Mouse (Mus musculus) gastrocnemius, postnatal 10 days (tissue): ENCODE measurements around the gene Fstl5. TPM values are rescaled to one million over a fixed set of nuclear protein-coding genes. Genes with fewer than 3 reads are reported as not detected.
"Not testable (repeated sequence)": the region's sequence is repeated elsewhere in the genome, so short reads cannot be mapped to it uniquely, and the experiment has no call there.

Experiments
- DNase-seq: peaks from one replicate; pipeline ENCODE4 v3.0.0; 2021; ENCODE audit warnings: mixed read lengths
- long read RNA-seq, 2 experiments: library from polyadenylated mRNA; stranded (forward); transcript quantifications; one replicate each; pipeline ENCODE4 v2.0.0; 2021
- total RNA-seq, 2 experiments: library from RNA; stranded (reverse); gene quantifications; 2 replicates each; pipeline ENCODE4 v1.2.3; 2021

The Fstl5 gene
- total RNA-seq: under 1 TPM in 1 of 2 experiments, not detected in 1; 0.05 TPM
- long read RNA-seq, experiment 1: 0 reads
- long read RNA-seq, experiment 2: 0 reads

DNA sequence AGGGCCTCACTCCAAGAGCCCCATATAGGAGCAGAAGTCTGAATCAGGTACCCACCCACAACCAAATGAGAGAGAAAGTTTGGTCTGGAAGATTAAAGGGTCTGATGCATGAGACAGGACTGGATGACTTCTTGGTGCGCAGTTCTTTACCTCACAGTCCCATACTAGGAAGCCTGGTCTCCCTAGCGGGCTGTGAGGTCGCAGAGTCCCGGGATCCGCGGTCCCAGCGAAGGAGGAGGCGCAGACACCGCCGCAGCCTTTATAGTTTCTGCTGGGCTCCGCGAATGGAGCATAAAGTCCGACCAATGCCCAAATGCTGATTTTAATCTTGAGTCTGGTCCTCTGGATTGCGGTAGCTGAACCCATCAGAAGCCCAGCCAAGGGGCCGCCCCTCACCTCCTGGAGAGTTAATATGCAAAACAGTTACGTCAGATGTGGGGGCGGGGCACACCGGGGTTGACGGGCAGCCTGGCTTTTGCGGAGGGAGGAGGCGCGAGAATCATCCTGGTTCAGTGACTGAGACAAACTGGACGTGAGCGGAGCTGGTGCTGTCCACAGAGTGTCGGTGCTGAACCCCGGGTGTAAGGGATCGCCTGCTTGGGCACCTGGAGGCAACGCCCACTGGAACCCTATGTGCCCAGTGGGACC lies at the start of gene Fstl5:
Gene Fstl5 (plus strand): TSS at position 211 of the 648 bp plus-strand sequence.
- DNase-seq: peak; percentile 34

- DNase-seq: no peak
These were observed 48.5 kb upstream of the Fstl5 start for GRCm38 (mm10) chr3:76025523-76025922.

- DNase-seq: no peak
These were observed 22.9 kb upstream of the Fstl5 start for GRCm38 (mm10) chr3:76051124-76051523.

DNA sequence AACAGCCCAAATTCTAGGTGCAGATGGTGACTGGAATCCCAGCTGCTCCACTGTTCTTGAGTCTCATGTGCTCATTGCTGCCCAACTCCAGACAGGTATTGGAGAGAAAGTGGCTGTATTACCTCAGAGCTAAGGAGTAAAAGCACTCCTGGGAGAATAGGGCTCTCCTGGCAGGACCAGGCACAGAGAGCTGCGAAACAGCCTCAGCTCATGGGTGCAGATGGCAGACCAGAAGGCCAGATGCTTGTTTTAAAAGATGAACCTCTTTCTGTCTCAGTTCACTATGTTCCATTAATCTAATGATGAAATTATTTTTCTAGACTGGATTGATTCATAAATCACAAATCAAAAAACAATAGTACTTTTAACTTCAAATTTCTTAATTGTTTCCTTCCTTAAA lies 12.1 kb upstream of the Fstl5 start:
- DNase-seq: no peak

DNA sequence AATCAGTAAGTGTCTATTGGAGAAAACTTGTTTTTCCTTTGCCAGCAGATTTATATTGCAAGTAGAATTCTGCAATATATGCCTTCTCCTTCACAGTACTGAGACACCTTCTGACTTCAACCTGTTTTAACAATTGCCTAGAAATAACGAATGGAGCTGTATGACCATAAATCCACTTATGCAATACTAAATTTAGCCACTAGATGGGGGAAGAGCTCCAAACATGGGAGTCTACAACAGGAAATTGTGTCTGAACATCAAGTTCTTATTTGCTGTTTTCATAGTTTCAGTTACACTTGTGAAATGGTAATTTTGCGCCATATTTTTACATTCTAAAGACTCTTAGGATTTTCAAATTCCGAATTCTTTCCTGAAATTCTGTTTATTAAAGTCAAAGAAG lies 6.2 kb upstream of the Fstl5 start:
- no peak for DNase-seq

- DNase-seq: no peak
These were observed 1.2 kb upstream of the Fstl5 start for GRCm38 (mm10) chr3:76072826-76073225.

DNA sequence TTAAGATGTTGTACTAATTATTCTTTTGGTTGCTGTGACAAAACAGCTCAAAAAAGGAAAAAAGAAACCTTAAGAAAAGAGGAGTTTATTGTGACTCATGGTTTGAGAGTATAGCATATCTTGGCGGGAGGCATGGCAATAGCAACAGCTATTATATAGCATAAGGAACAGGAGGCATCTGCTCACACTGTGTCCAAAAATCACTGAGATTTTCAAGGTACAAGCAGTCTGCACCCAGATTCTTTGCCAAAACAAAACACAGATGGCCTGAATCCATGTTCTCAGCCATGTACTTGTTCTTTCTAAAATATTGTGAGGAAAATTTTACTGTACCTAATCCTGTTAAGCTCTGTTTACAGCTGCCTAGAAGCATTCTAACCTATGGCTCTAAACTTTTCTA lies 66.4 kb downstream of the Fstl5 start:
- no peak for DNase-seq

- no peak for DNase-seq
These were observed 73.8 kb downstream of the Fstl5 start for GRCm38 (mm10) chr3:76147846-76148245.

DNA sequence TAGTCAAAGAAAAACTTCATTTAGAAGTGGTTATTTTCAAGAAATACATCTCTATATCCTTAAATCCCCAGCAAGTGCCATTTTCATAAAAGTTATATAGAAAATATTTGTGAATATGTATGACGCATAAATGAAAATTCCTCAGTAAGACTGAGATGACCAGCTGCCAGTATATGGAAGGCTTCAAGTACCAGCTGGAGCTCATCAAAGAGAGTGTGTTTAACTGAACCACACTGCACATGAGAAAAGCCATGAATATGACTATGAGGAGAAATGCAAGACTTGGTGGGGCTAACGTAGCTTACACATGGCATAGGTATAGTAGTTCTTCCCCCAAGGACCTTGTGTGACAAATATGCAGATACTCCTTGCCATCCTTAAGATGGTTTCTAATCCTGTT lies 164.8 kb downstream of the Fstl5 start:
- DNase-seq: no peak

DNA sequence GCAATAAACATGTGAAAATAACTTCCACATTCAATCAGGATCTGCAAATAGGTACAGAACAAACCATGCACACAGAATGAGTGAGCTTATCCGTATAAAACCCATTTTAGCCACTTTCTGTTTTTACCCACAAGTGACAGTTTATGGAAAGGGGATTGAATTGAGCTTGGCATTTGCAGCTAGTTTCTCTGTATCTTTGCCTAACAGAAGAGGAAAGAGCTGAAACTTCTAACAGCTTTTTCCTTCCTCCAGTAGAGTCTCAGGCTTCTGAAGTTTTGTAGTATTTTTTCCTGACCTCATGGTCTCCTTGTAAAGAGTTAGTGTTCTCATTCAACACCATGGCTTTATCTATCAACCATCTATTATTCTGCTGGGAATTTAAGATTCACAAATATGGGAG lies 177.3 kb downstream of the Fstl5 start:
- no peak for DNase-seq

GRCm38 (mm10) chr3:76292993-76293392 lies 218.9 kb downstream of the Fstl5 start:
- no peak for DNase-seq

DNA sequence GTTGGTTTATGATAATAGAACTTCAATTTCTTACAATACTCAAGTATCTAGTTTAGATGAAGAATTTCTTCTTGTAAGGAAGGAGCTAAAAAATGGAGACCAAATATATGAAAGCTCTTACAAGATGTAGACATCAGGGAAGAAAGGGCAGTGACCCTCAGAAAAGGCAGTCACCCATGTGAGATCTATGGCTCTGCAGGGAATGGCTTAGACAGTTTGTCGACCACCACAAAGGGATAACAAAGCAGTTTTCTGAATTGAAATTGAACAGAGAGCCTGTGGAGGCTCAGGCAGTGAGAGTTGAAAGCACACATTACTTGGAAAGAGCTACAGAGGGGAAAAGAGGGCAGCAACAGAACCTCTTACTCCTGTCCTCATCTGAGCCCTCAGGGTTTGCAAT lies 220.3 kb downstream of the Fstl5 start:
- DNase-seq: no peak

- DNase-seq: no peak
These were observed 227.1 kb downstream of the Fstl5 start for GRCm38 (mm10) chr3:76301026-76301773.

- no peak for DNase-seq
These were observed 242.9 kb downstream of the Fstl5 start for GRCm38 (mm10) chr3:76316991-76317390.

GRCm38 (mm10) chr3:76319531-76319930 lies 245.5 kb downstream of the Fstl5 start:
- no peak for DNase-seq

GRCm38 (mm10) chr3:76322431-76322830 lies 248.4 kb downstream of the Fstl5 start:
- no peak for DNase-seq

GRCm38 (mm10) chr3:76336922-76337321 lies 262.9 kb downstream of the Fstl5 start:
- no peak for DNase-seq

GRCm38 (mm10) chr3:76367000-76367399 lies 292.9 kb downstream of the Fstl5 start:
- no peak for DNase-seq

DNA sequence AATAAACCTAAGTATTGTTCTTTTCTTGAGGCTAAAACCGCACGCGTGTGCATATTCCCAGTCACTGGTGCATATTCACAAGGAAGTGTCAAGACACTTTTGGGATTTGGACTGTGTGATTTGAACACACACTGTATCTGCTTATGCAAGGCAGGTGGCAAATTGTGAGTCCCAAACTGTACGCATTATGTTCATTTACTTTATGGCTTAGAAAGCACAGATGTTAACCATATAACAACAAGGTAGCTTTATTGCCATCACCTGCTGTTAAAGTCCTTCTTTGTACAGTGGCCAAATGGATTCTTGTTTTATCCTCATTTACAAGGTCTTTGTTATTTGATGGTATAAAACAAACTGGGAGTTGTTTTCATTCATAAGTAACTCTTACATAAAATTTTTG lies 295.8 kb downstream of the Fstl5 start:
- DNase-seq: no peak

DNA sequence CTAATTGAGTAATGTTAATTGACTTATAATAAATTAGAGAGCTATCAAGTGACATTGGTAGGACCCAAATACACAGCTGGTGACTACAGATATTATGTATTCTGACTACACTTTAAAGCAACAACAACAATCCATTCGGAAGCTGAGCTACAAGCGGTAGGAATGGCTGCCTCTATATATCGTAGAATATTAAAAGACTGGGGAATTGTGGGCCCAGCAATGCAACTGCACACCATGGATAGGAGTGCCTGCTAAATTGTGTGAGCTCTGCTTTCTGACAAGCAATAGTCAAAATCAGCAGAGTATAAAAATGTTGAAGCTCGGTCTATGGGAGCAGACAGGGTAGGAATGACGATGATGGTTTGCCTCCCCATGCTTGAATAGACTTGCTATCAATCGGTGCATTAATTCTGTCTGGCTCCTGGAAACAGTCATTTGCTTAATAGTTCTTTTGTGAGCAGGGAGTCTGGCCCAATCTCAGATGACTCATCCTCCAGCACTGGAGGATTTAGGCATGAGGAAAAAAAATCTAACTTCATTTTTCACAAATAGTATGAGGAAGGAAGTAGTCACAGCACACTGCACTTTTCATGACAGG lies 354.8 kb downstream of the Fstl5 start:
- DNase-seq: no peak

DNA sequence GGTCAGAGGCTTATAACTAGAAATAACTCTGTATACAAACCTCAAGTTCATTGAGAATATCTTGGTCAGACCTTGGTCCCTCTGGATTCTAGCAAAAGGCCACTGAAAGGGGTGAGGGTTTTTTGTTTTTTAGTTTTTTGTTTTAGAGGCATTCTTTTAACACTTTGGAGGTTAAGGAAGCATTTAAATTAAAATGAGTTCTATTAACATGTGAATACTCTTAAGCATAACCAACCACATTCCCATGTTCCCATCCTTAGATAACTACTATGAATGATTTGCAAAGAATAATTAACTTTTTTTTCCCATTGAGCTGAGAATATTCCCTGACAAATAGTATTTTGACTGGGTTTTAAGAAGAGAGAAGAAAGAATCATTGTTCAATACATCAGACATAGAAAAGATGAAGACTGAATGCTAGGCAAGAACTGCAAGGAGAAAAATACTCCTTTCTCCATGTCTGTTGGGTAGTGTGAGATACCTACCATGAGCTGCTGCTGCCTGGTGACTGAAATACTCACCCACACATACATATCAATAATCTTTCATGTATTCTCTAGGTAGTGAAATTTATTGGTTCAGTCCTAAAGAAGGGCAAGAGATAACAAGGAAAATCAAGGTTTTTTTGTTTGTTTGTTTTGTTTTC lies 393.3 kb downstream of the Fstl5 start:
- DNase-seq: no peak

- no peak for DNase-seq
These were observed 394.1 kb downstream of the Fstl5 start for GRCm38 (mm10) chr3:76468147-76468546.

- DNase-seq: not testable (repeated sequence)
These were observed 433.8 kb downstream of the Fstl5 start for GRCm38 (mm10) chr3:76507891-76508290.
